Mouse (Mus musculus): ENCODE data around the gene B9d2.
"Not testable (repeated sequence)": the region's sequence is repeated elsewhere in the genome, so short reads cannot be mapped to it uniquely, and the experiment has no call there.

B9d2 gene

DNA sequence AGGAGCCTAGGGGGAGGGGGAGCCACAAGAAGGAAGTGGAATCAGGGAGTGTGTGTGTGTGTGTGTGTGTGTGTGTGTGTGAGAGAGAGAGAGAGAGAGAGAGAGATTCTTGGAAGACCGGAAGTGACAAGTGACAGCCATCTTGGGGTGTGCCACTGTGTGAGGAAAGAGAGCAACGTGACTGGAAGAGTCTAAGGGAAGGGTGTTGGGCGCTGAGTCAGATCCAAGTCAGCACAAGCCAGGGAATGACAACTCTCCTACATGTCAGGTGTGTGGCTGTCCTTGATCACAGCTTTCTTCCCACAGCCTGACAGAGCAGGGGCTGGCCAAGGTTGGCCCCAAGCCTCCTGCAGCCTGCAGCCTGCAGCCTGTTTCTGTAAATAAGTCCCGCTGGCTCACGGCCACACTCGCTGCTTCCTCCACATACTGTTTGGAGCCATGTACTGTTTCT lies 25.2 kb downstream of the B9d2 start:
- DNase-seq: peak; percentile 69

DNA sequence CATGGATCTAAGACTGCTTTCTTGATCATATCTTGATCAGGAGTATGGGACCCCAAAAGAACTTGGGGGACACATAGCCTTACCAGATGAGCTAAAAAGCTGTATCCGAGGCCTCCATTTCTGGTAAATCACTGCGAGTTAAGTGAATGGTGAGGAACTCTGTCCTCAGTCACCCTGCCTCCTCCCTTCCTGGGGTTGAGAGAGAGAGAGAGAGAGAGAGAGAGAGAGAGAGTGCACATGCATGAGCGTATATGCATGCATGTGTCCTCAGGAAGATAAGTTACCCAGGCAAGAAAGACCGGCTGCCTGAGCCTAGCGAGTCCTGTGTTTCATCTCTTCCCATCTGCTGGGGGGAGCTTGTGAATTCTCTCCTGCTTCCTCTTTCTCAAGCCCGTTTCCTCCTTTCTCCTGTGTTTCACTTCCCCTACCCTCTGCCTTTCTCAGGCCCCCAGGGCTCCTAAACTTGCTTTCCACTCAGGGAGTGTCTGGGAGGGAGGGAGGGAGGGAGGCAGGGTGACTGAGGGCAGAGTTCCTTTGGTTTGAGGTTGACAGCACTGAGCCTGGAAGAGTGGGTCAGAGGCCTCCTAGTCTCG lies 26.1 kb downstream of the B9d2 start:
- DNase-seq: no peak

DNA sequence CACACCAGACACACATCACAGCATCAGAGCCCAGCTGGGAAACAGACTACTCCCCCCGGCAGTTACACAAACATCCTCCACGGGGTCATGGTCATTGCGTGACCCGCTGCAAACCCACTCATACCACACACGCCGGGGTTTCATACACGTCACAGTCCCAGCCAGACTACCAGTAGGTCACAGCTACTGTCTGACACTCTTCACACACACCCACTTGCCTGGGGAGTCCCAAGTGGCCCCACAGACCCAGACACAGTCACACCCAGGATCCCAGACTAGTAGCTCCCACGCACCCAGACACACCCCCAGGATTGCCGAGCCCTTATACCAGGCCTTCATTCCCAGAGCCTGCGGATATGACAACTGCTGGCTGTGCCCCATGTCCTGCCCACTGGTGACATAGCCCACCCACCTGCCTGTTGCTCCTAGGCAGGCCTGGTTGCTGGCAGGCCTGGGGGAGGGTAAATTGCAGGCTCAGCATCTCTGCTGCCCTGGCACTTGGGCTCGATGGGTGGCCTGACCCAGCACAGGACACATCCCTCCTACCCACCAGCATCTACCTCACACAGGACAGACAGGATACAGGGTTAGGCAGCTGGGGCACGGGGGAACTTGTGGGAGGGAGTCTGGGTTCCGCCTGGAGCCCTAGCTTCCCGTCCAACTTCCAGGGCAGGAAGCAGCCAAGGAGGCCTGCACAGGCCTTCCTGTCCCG lies 27.2 kb downstream of the B9d2 start:
- peak; percentile 77 for DNase-seq

DNA sequence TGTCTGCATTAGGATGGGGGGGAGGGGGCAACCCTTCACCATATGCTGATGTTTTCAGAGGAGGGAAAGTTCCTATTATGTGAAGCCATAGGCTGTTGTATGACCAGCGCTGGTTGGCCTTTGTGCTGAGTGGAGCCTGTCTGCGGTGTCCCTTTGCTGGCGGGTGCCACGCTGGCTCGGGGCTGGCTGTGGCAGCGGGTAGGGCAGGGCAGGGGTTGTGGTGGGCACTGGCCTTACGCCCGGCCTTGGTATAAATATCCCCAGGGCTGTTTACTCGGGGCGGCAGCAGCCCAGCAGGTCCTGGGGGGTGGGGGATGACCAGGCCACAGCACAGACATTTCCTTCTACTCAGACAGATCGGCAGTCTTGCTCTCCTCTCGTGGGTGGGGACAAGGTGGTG lies 29.4 kb downstream of the B9d2 start:
- peak; percentile 51 for DNase-seq

DNA sequence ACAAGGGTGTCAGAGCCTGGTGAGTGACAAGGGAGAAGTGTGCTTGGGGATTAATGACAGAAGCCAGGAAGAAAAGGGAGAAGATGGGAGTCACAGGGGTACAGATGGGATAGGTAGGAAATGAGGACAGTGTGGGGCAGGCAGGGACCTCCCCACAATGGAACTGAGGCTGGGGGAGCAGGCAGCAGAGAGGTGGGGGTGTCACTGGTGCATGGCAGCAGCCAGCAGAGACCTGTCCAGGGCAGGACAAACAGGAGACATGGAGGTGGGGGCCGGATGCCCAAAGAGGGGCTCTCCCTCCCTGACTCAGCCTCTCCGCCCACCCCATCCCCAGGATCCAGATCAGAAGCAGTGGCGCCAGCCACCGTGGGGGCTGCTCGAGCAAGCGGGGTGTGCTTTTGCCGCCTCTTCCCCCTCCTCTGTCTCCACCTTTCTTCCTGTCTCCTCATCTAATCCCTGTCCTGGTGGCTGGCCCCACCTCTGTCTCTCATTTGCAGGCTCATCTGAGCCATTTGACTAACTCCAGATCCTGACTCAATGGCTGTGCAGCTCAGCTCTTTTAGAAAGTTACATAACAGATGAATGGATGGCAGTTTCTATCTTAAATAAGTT lies 30.0 kb downstream of the B9d2 start:
- peak; percentile 54 for DNase-seq

DNA sequence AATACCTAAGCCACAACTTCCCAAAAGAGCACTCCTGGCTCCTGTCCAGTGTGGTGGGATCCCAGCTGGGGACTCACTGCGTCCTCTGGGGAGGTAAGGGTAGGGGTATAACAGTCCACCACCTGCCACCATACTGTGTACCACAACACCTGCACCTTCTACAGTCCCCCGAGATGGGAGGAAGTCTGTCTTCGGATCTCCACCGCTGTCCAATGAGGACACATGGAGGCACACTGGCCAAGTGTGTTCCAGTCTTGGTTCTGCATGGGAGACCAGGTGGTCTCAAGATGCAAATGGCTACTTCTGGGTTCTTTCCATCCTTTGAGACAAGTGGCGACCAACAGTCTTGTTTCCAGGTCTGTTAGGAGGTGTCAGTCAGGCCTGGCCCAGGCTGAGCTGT lies 30.6 kb downstream of the B9d2 start:
- no peak for DNase-seq

DNA sequence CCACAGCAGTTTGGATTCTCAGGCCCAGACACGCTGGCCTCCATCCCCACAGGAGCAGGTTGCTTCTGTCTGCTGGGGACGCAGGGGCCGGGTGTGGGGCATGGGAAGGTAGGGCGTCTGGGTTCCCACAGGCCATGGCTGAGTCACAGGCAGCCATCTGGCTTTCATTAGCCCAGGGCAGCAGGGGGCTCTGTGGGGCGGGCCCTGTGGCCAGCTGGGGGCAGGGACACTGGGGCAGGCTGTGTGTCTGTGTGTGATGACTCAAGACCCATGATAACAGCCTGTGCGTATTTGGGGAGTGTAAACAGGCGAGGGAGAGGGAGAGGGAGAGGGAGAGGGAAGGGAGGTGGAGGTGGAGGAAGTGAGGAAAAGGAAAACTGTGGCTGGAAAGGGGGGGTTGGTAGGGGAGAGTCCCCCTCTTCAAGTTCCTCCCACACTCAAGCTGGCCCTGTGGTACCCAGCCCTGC lies 31.2 kb downstream of the B9d2 start:
- DNase-seq: no peak

DNA sequence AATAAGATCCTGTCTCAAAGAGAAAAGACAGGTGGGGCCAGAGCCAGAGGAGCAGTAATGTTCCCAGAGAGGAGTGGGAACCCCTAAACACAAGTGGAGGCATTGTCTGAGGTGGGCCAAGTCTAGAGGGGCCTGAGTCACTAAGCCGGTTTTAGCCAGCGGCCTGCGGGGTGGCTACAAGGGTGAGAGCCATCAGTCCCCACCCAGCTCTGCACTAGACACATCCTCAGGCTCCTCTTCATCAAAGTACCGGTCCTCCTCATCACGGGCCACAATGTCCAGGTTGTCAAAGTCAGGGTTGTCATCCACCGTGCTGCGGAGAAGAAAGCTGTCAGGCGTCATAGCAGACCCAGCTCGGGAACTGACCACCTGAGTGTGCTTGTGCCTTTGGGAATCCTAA lies 32.2 kb downstream of the B9d2 start:
- DNase-seq: no peak

DNA sequence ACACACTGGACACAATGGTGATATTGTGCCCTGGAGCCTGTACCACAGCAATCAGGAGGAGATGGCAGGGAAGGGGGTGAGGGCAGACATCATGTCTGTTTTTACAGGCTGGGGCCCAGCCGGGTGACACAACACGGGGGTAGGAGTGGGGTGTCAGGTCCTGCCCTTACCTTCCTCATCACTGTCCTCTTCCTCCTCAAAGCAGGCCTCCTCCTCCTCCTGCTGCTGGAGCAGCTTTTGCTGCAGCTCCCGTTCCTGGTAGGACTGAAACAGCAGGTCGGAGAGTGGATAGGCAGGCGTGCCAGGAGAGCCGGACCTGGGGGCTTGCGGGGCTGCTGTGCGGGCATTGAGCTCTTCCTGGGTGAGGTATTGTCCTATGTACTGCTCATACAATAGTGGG lies 34.0 kb downstream of the B9d2 start:
- no peak for DNase-seq

DNA sequence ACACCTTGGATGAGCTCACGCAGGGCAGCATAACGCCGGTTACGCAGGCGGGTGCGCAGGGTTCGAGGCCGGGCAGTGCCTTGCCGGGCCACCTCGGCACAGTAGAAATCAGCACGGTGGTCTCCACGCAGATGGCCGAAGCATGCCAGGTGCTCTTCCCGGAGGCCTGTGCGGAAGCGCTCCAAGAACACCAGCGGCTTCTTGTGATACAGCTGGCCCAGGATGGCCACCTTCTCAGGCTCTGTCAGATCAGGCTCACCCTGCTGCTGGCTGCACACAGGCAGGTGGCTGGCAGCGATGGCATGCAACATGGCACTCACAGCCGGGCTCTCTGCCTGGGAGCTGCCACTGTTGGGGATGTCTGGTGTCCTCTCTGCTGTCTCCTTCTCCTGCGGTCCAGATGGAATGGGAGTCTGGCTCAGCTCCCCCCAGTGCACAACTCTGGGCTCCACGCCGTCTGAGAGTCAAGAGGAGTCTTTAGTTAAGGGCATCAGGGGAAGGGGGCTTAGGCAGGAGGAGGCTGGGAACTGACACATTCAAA lies 35.2 kb downstream of the B9d2 start:
- no peak for DNase-seq

DNA sequence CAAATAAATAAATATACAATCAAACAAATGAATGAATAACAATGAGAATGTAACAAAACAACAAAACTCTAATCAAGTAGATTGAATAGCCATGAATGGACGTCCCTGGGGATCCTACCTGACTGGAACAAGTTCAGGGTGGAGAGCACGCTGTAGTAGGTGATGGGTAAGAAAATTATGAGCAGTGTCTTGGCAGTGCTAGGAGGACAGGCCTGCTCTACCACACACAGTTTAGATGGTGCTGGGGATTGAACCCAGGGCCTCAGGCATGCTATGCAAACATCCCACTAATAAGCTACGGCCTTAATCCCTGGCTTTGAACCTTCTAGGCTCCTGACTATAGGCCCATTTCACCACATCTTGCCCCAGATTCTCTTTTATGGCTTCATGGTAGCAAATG lies 36.9 kb downstream of the B9d2 start:
- DNase-seq: no peak

DNA sequence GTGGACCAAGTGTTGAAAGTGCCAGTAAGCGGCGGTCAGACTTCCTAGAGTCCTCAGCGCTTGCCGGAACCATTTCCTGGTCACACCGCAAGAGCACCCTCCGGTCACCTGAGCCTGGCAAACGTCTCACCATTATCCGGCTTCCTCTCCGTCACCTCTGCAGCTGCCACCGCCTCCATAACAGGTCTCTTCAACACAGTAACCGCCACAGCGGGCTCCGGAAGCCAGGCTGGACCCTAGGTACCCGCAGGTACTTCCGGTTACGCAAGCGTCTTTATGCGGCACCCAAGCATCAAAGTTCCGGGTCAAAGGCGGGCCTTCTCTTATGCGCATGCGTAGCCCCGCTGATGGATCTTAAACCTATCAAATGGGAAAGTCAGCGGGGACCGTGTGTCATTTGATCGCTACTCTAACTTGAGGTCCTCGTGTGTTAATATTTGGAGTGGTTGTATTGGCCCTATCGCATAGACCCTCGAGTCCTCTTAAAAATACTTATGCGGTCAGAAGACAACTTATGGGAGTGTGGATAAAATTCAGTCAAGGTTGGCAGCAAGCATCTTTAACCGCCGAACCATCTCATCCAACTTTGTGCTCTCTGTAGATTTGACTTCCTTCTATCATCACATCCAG lies 38.3 kb downstream of the B9d2 start, which contains the start of gene Ccdc97:
Ccdc97 (minus strand) TSS at position 301 of the 630 bp plus-strand sequence.
- peak; percentile 95 for DNase-seq

DNA sequence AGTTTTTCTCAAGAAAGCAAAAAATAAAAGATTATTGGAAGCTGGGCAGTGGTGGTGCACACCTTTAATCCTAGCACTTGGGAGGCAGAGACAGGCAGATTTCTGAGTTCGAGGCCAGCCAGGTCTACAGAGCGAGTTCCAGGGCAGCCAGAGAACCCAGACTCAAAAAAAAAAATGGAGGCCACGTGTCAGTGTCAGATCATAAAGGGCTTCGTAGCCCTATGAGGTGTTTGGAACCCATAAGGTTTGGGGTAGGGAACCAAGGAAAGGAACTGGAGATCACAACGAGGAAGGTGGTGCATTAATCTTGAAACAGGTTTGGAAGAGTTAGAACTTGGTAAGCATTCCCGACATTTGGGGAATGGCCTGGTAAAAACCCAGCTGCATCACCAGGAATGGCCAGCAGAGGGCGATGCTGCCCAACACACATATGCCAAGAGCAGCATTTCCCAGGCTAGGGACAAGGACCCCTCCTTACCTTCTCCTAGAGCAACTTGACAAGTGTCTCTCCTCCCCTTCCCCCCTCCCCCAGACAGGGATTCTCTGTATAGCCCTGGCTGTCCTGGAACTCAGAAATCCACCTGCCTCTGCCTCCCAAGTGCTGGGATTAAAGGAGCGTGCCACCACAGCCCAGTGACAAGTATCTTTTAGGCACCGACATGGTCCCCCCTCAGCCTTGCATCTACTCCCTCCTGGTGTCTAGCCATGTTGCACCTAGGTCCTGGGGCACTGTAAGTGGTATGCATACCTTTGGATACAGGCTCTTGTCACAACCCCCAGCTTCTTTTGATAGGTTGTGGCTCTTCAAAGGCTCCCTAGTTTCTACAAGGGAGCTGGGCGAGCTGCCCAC lies 39.4 kb downstream of the B9d2 start:
- peak; percentile 88 for DNase-seq

DNA sequence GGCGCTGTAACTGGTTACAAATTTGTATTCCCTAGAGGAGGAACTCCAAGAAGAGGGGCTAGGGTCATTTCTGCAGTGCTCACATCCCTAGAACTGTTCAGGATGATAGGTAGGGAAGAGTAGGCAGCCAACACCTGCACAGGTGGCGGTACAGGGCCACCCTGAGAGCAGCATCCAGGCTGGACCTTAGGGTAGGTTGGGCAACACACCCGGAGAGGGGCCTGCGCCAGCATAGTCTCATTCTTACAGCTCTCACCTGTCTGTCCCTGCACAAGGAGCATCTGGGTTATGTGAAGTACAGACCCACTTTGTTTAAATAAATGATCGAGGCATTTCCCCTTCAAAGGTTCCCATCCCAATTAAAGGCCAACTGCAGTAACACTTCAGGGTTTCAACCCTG lies 40.2 kb downstream of the B9d2 start:
- no peak for DNase-seq

DNA sequence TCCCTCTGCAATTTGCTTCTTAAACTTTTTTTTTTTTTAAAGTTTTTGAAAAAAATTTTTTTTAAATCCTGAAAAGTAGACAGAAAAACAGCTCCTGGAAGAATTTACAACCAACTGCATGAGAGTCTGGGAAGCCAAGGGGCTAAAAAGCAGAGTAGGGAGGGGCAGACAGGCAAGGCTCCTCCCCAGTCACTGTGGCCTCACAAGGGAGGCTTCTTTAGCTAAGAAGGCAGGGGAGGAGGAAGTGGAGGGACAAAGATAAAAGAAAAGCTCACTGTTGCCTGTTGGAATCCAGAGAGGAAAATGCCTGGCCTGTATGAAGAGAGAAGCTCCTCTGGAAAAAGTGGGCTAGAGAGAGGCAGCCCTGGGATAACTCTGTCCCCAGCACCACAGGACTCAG lies 41.2 kb downstream of the B9d2 start:
- DNase-seq: not testable (repeated sequence)

DNA sequence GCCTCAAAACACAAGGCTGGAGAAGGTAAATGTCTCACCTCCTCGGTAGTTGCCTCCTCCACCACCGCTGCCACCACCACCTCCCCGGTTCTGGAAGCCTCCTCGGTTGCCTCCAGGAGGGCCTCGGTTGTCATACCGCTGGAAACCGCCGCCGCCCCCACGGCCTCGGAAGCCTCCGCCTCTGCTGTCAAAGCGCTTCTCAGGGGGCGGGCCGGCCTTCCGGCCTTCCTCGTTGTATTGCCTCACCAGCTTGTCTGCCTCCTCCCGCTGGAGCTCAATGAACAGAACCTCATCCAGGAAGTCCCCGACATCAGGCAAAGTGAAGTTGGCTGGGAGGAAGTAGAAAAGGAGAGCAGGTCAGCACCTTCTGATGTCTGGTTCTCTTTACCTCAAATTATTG lies 45.3 kb downstream of the B9d2 start:
- no peak for DNase-seq

DNA sequence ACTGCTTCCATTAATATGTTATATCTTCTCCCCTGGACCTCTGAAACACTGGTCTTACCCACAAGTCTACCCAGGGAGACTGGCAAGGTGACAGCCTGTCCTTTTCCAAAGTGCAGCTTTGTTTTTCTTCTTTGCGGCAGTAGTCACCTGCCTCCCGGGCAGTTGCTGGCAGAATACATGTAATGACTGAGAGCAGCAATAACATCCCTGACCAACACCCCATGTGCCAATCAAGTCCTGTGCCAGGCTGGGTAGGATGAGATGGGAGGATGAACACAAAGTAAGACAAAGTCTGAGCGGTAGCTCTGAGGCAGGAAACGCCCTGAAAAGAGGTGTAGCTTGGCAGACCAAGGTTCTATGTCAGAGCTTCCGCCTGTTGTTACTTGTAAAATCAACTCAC lies 47.2 kb downstream of the B9d2 start:
- DNase-seq: no peak

DNA sequence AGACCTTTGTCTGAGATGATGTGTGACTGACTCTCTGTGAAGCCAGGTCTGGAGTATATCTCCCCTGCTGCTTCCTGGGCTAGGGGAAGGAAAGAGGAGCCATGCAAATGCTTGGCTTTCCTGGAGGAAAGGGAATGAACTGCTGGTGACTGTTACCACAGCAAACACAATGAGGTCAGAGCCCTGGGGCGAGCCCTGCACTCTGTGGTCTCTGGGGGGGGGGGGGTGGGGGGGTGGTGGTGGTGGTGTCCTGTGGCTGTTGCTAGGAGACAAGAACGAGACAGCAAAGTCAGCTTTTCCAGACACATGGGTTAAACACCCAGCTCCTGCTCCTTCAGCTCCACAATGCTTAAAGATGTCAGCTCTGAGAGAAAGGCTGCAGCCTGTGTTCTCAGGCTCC lies 48.8 kb downstream of the B9d2 start:
- DNase-seq: no peak

DNA sequence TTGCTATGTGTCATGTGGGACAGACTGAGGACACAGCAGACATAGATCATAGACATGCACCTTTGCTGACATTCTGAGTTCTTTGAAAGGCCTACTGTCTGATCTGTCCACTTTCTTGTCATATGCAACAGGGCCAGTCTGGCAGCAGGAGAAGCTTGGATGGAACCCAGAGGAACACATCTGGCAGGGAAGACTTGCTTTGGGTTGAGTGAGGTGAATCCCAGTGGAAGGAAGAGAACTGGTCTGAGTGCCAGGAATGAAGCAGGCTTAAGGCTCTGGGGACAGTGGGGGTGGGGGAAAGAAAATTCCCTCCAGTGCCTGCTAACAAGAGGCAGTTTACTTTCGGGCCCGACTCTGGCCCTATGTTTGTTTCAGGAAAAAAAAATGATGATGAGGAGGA lies 49.3 kb downstream of the B9d2 start:
- no peak for DNase-seq

DNA sequence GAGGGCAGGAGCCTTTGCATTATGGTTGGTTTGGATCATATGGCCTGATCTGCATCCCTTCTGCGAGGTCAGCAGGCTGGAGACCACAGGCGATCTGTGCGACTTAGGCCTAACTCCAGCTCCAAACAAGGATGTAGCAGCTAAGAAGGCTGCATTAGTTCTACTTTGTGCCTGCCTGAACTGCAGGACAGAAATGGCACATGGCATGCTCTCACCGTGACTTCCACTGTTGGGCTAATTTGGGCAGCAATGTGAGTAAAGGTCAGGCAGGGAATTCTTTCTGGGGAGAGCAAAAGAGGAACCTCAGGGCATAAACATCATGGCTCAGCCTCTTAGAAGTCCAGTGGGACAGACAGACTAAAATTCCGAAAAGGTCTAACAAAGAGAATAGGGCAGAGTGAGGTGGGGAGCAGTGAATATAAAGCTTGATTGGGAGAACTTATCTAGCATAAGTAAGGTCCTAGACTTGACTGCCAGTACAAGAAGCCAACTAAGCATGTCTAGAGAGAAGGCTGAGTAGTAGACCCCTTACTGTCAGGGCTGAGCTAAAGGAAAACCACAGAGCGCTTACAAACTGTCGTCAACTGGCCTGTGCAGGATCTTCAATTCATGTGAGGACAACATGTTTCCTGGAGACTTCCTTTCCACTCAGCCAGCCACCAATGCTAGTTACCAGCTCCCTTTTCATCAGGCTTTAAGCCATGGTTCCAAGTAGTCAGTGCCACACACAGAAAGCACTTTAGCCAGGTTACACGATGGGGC lies 50.9 kb downstream of the B9d2 start:
- DNase-seq: no peak

DNA sequence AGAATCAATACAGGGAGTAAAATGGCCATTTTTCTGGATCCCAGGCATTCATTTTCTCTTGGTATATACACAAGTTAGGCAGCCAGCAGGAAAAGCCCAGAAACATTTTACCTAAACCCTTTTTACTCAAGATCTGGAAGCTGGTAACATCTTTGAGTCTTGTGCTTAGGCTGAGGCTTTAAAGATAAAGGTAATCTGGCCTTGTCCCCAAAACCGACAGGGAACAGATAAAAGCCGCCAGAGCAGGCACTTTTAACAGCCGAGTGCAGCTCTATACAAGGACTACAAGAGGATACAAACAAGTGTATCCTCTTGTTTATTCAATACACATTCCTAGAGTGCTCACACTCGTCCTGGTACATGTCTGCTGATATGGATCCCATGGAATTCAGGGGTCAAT lies 54.4 kb downstream of the B9d2 start:
- DNase-seq: no peak

All from kidney, postnatal 10 days (tissue).